In genomic region chrX:112947521-112947920, GRCm38 (mm10) we compare ENCODE assay signal across 24 mouse cellular contexts.
"Had no signal": no experiment of that assay in that cellular context is flagged by ENCODE, and none has a peak within 500 bp of the region (broad histone marks: within the 10 kb centered on the region; RNA-seq: fewer than 3 reads in every experiment).

No protein-coding gene starts in this region.

- H3K4me2 ChIP-seq: heart, embryonic 11.5 days; heart, embryonic 13.5 days; heart, embryonic 15.5 days; hindbrain, embryonic 13.5 days; hindbrain, embryonic 15.5 days; limb, embryonic 13.5 days; limb, embryonic 15.5 days; liver, embryonic 12.5 days had no signal

- H3K27me3 ChIP-seq: heart, embryonic 13.5 days; heart, embryonic 15.5 days; hindbrain, embryonic 13.5 days; hindbrain, embryonic 15.5 days; limb, embryonic 13.5 days; limb, embryonic 15.5 days; liver, embryonic 12.5 days had no signal

- DNase-seq: gastrocnemius, postnatal 14 days; heart, adult 18-20 months; heart, postnatal 14 days; heart, postnatal 36 days; kidney, adult 11 months; kidney, adult 8-10 months; kidney, postnatal 10 days; kidney, postnatal 25 days; kidney, postnatal 4 days; left cerebral cortex, postnatal 4 days had no signal

- H3K4me1 ChIP-seq: heart, embryonic 13.5 days; heart, embryonic 15.5 days; hindbrain, embryonic 10.5 days; hindbrain, embryonic 13.5 days; hindbrain, embryonic 15.5 days; limb, embryonic 13.5 days; limb, embryonic 15.5 days; liver, embryonic 12.5 days had no signal

- H3K9me3 ChIP-seq: heart, embryonic 13.5 days; heart, embryonic 15.5 days; hindbrain, embryonic 10.5 days; hindbrain, embryonic 13.5 days; hindbrain, embryonic 15.5 days; limb, embryonic 13.5 days; limb, embryonic 15.5 days; liver, embryonic 12.5 days had no signal

- H3K27ac ChIP-seq: heart, embryonic 13.5 days; heart, embryonic 15.5 days; hindbrain, embryonic 10.5 days; hindbrain, embryonic 13.5 days; hindbrain, embryonic 15.5 days; hindbrain, postnatal 0 days; layer of hippocampus, adult 2 months; left cerebral cortex, adult 2 months; limb, embryonic 13.5 days; limb, embryonic 15.5 days; liver, embryonic 12.5 days; liver, embryonic 14.5 days had no signal

- ATAC-seq: hindbrain, postnatal 0 days; intestine, embryonic 16.5 days; liver, embryonic 12.5 days had no signal

- H3K4me3 ChIP-seq: heart, embryonic 13.5 days; heart, embryonic 15.5 days; hindbrain, embryonic 10.5 days; hindbrain, embryonic 13.5 days; hindbrain, embryonic 15.5 days; layer of hippocampus, adult 2 months; left cerebral cortex, adult 2 months; limb, embryonic 13.5 days; limb, embryonic 15.5 days; liver, embryonic 12.5 days had no signal

- H3K36me3 ChIP-seq: heart, embryonic 13.5 days; heart, embryonic 15.5 days; hindbrain, embryonic 10.5 days; hindbrain, embryonic 13.5 days; hindbrain, embryonic 15.5 days; limb, embryonic 13.5 days; limb, embryonic 15.5 days; liver, embryonic 12.5 days had no signal

- H3K9ac ChIP-seq: heart, embryonic 13.5 days; heart, embryonic 15.5 days; hindbrain, embryonic 13.5 days; hindbrain, embryonic 15.5 days; limb, embryonic 13.5 days; limb, embryonic 15.5 days; liver, embryonic 12.5 days; liver, embryonic 14.5 days had no signal
